Mouse (Mus musculus) ES-E14 (cell line): Measurements from ENCODE around the gene Ntrk2. TPM values are rescaled to one million over a fixed set of nuclear protein-coding genes. Genes with fewer than 3 reads are reported as not detected.

Experiments used
- DNase-seq: peaks from one replicate; pipeline ENCODE4 v3.0.0-alpha.2; 2013; ENCODE audit warnings: low read depth, low spot score
- H3K27ac ChIP-seq: 2 replicates; pipeline ENCODE4 v1.5.1; 2012; ENCODE audit warnings: low read depth, mild to moderate bottlenecking, low read length, moderate library complexity, mixed read lengths; ENCODE audit not compliant: poor library complexity, insufficient read depth, severe bottlenecking
- H3K36me3 ChIP-seq: 2 replicates; pipeline ENCODE4 v1.6.1; 2012; ENCODE audit warnings: mild to moderate bottlenecking, low read length, moderate library complexity, mixed read lengths; ENCODE audit not compliant: control insufficient read depth, poor library complexity, insufficient read depth, severe bottlenecking
- H3K4me1 ChIP-seq, 2 experiments: fragments of 150-350 bp in 1 of 2; sonication (generic) in 1 of 2; 2 replicates each; pipeline ENCODE4 v1.6.1; 2012; ENCODE audit warnings: low read length in 2 of 2, mild to moderate bottlenecking in 1 of 2, mixed read lengths in 1 of 2; ENCODE audit not compliant: control insufficient read depth in 2 of 2, insufficient read depth in 2 of 2, poor library complexity in 1 of 2
- H3K4me3 ChIP-seq, 2 experiments: fragments of 150-350 bp in 1 of 2; sonication (generic) in 1 of 2; 2 replicates each; pipeline ENCODE4 v1.5.1; 2012; ENCODE audit warnings: low read length in 2 of 2, low read depth in 1 of 2, mild to moderate bottlenecking in 1 of 2, mixed read lengths in 1 of 2; ENCODE audit not compliant: insufficient read depth in 1 of 2, poor library complexity in 1 of 2, severe bottlenecking in 1 of 2
- H3K9ac ChIP-seq: 2 replicates; pipeline ENCODE4 v1.6.1; 2012; ENCODE audit warnings: low read depth, mild to moderate bottlenecking, low read length, mixed read lengths; ENCODE audit not compliant: poor library complexity, insufficient read depth, severe bottlenecking
- H3K9me3 ChIP-seq: fragments of 150-350 bp; sonication (generic); 2 replicates; pipeline ENCODE4 v1.6.1; 2012; ENCODE audit warnings: low read depth, mild to moderate bottlenecking, low read length; ENCODE audit not compliant: control insufficient read depth, insufficient read depth
- CHD2 ChIP-seq: IDR thresholded peaks from 2 replicates; pipeline ENCODE4 v1.6.1; 2014; ENCODE audit warnings: mild to moderate bottlenecking, low read depth, low read length, inconsistent platforms
- HCFC1 ChIP-seq: IDR thresholded peaks from 2 replicates; pipeline ENCODE4 v1.6.1; 2012; ENCODE audit warnings: low read length, inconsistent platforms, borderline replicate concordance; ENCODE audit not compliant: insufficient read depth
- MAFK ChIP-seq: IDR thresholded peaks from 2 replicates; pipeline ENCODE4 v1.6.1; 2014; ENCODE audit warnings: mild to moderate bottlenecking, low read depth, low read length, inconsistent platforms; ENCODE audit not compliant: insufficient read depth
- ZC3H11A ChIP-seq: IDR thresholded peaks from 2 replicates; pipeline ENCODE4 v1.6.1; 2012; ENCODE audit warnings: low read depth, mild to moderate bottlenecking, inconsistent platforms, low read length, borderline replicate concordance
- ZNF384 ChIP-seq: IDR thresholded peaks from 2 replicates; pipeline ENCODE4 v1.6.1; 2012; ENCODE audit warnings: low read depth, low read length, inconsistent platforms
- in situ Hi-C, 2 experiments: fragments of 600-800 bp; cut with MboI; formaldehyde crosslinking; loops; one replicate each; pipeline ENCODE4 v1.15.1; 2025; ENCODE audit warnings: low sequenced_read_pairs in 2 of 2, inconsistent platforms in 1 of 2; ENCODE audit not compliant: unreplicated experiment in 2 of 2
- total RNA-seq: library from RNA; depleted of rRNA; stranded (reverse); fragments of 300-350 nt; gene quantifications from 2 replicates; pipeline ENCODE4 v1.2.3, GENCODE M21; 2012

Gene Ntrk2
- total RNA-seq, 1 experiment: 5.0 TPM

DNA sequence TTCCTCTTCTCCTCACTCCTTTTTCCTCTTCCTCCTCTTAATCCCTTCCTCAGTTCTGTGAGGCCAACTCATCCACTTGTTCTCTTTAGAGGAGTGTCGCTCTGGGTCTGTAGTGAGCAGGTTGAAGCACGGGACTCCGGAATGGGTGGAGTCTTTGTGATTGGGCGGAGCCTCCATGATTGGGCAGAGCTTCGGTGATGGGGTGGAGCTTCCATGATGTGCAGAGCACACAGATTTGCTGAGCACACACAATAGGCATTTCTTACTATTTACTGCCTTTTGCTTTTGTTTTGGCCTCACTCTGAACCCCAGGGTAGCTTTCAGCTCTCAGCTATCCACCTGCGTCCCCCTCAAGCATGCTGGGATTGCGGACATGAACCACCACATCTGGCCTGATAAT, 134.4 kb downstream of the Ntrk2 start:
- H3K4me3 ChIP-seq: peak overlapping the region in 1 of 2 experiments; percentile 19; a peak in 1 of 4 replicates
- H3K4me1 ChIP-seq: peaks cover 4 to 16% of the 10 kb centered on the region in 2 experiments; a peak in 2 of 4 replicates
- H3K36me3 ChIP-seq: no peaks in the 10 kb centered on the region
- peak; percentile 46 for DNase-seq
- no peak overlapping the region for H3K9ac ChIP-seq
- H3K27ac ChIP-seq: no peak overlapping the region
- no peaks in the 10 kb centered on the region for H3K9me3 ChIP-seq
- TF ChIP-seq MAFK: peak; percentile 81
- TF ChIP-seq HCFC1: no peak
- in situ Hi-C loops: no loop called here

DNA sequence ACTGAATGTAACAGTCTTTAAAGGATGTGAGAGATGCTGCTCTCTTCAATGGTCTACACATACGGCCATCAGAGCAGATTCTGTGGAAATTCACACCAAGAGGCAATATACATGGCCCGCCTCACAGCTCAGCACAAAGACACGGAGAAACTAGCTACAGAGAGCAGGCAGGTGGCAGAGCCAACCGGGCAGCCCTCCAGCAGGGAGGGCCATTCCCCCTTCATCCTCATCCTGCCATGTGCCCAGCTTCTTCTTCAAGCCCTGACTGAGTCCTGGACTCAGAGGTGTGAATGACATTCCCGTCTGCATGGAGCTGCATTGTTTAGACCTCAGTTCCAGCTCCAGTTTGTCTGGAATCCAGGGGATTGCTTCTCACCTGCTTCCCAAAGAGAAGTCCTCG, 139.4 kb downstream of the Ntrk2 start:
- no peak overlapping the region for H3K27ac ChIP-seq
- H3K9me3 ChIP-seq: no peaks in the 10 kb centered on the region
- in situ Hi-C loops: no loop called here
- no peak for DNase-seq
- H3K36me3 ChIP-seq: no peaks in the 10 kb centered on the region
- no peak overlapping the region for H3K4me3 ChIP-seq
- TF ChIP-seq HCFC1 (no peak), CHD2 (no peak), MAFK (no peak), ZNF384 (no peak), ZC3H11A (no peak)
- no peak overlapping the region for H3K9ac ChIP-seq
- H3K4me1 ChIP-seq: peaks cover 4 to 24% of the 10 kb centered on the region in 2 experiments; a peak in 3 of 4 replicates

DNA sequence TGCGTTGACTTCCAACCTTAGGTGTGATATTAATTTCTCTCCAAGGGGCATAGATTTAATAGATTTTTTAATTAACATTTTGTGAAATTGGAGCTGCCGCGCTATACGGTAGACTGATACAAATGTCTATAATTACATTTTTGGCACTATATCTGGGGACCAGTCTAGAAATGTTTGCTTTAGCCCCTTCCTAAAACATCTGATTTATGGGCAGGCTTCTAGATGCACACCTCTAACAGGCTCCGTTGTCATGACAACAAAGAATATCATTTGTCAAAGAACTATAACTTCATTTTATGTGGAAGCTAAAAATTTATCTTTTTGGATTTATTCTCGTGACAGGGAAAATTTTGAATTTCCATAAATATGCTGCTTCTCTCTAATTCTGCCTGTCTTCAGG, 140.2 kb downstream of the Ntrk2 start:
- in situ Hi-C loops: no loop called here
- DNase-seq: no peak
- Histone ChIP-seq H3K9me3 (no peaks in the 10 kb centered on the region), H3K4me3 (no peak overlapping the region), H3K9ac (no peak overlapping the region), H3K4me1 (peaks cover 0 to 17% of the 10 kb centered on the region in 2 experiments; a peak in 3 of 4 replicates), H3K27ac (no peak overlapping the region), H3K36me3 (no peaks in the 10 kb centered on the region)
- TF ChIP-seq HCFC1 (no peak), ZC3H11A (no peak)

DNA sequence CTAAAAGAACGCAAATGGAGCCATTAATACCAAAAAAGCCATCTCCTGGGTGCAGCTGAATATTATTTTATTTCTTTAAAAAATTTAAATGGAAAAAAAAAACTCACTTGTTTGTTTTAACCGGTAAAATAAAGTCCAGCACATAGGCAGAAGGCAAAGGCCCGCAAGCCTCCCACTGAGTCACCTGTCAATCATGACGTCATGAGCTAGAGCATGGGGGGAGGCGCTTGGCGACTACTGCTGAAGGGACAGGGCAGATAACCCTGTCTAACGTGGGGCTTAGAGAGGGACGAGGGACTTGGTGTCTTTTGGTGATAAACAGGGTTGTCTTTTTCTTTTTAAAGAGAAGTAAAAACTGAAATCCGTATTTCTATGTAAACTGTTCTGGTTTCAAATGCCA, 140.7 kb downstream of the Ntrk2 start:
- Histone ChIP-seq H3K4me1 (peaks cover 0 to 17% of the 10 kb centered on the region in 2 experiments; a peak in 3 of 4 replicates), H3K9ac (no peak overlapping the region), H3K9me3 (no peaks in the 10 kb centered on the region), H3K36me3 (no peaks in the 10 kb centered on the region), H3K27ac (no peak overlapping the region), H3K4me3 (no peak overlapping the region)
- no peak for TF ChIP-seq ZC3H11A
- no peak for TF ChIP-seq HCFC1
- no peak for TF ChIP-seq CHD2
- no peak for TF ChIP-seq MAFK
- no peak for TF ChIP-seq ZNF384
- in situ Hi-C loops: no loop called here
- no peak for DNase-seq

DNA sequence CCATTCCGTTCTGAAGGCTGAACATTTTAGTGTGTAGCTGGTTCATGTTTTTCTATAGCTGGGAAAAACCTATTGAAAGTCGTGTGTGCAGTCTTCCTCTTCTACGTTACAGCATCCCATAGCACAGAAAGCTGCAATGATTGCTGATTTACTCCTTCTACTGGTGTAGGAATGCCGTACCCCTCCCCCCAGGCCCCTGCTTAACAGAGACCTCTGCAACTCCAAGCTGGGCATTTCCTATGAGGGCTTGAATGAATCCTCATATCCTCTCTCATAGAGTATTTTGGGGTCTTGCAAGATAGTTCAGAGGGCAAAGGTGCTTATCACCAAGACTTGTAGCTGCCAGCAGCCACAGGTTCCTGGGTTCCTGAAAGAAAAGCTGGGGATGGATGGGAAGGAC, 148.0 kb downstream of the Ntrk2 start:
- no peak overlapping the region for H3K4me3 ChIP-seq
- peaks cover 13 to 25% of the 10 kb centered on the region in 2 experiments for H3K4me1 ChIP-seq
- no peaks in the 10 kb centered on the region for H3K36me3 ChIP-seq
- H3K9me3 ChIP-seq: no peaks in the 10 kb centered on the region
- H3K27ac ChIP-seq: peak overlapping the region; percentile 77
- in situ Hi-C loops: no loop called here
- no peak overlapping the region for H3K9ac ChIP-seq
- TF ChIP-seq ZC3H11A: no peak
- TF ChIP-seq HCFC1: no peak
- TF ChIP-seq MAFK: no peak
- TF ChIP-seq ZNF384: no peak
- TF ChIP-seq CHD2: no peak
- DNase-seq: no peak
